Mouse (Mus musculus): ENCODE measurements around the gene Oprd1. TPM values are rescaled to one million over a fixed set of nuclear protein-coding genes. Genes with fewer than 3 reads are reported as not detected.

Gene Oprd1
- polyA plus RNA-seq, 1 experiment from 2014 or later: not detected

- Histone ChIP-seq H3K27me3 (ENCODE audit: insufficient read depth, low read length) (no peaks in the 10 kb centered on the region), H3K36me3 (replicated peaks; ENCODE audit: insufficient read depth, low read length) (no peaks in the 10 kb centered on the region), H3K9ac (replicated peaks) (no peak overlapping the region), H3K4me3 (ENCODE audit: low read depth, low read length) (no peak overlapping the region), H3K9me3 (ENCODE audit: low read length) (no peaks in the 10 kb centered on the region), H3K4me2 (ENCODE audit: low read depth, low read length) (no peak overlapping the region), H3K4me1 (ENCODE audit: insufficient read depth) (no peaks in the 10 kb centered on the region), H3K27ac (ENCODE audit: low read depth) (no peak overlapping the region)
- WGBS (ENCODE audit: insufficient replicate concordance): 67% methylated on average over 16 of the region's 16 CpGs
- TF ChIP-seq EP300 (IDR thresholded peaks at IDR 0.05; ENCODE audit: low read depth): no peak
- no peak for TF ChIP-seq CTCF (IDR thresholded peaks at IDR 0.05; ENCODE audit: low read depth)
- ATAC-seq: no peak
- DNase-seq: no peak
Measured at GRCm38 (mm10) chr4:132166350-132167290, 22.3 kb upstream of the Oprd1 start.

- Histone ChIP-seq H3K9me3 (ENCODE audit: low read length) (no peaks in the 10 kb centered on the region), H3K9ac (replicated peaks) (no peak overlapping the region), H3K27ac (ENCODE audit: low read depth) (no peak overlapping the region), H3K4me1 (ENCODE audit: insufficient read depth) (no peaks in the 10 kb centered on the region), H3K4me2 (ENCODE audit: low read depth, low read length) (no peak overlapping the region), H3K36me3 (replicated peaks; ENCODE audit: insufficient read depth, low read length) (no peaks in the 10 kb centered on the region), H3K27me3 (ENCODE audit: insufficient read depth, low read length) (no peaks in the 10 kb centered on the region), H3K4me3 (ENCODE audit: low read depth, low read length) (no peak overlapping the region)
- WGBS (ENCODE audit: insufficient replicate concordance): 74% methylated on average over 14 of the region's 14 CpGs
- no peak for DNase-seq
- TF ChIP-seq CTCF (IDR thresholded peaks at IDR 0.05; ENCODE audit: low read depth) (no peak), EP300 (IDR thresholded peaks at IDR 0.05; ENCODE audit: low read depth) (no peak)
- no peak for ATAC-seq
Measured at GRCm38 (mm10) chr4:132165691-132166090, 21.4 kb upstream of the Oprd1 start.

- Histone ChIP-seq H3K27ac (ENCODE audit: low read depth) (no peak overlapping the region), H3K27me3 (ENCODE audit: insufficient read depth, low read length) (no peaks in the 10 kb centered on the region), H3K9ac (replicated peaks) (no peak overlapping the region), H3K4me1 (ENCODE audit: insufficient read depth) (no peaks in the 10 kb centered on the region), H3K9me3 (ENCODE audit: low read length) (no peaks in the 10 kb centered on the region), H3K4me3 (ENCODE audit: low read depth, low read length) (no peak overlapping the region), H3K36me3 (replicated peaks; ENCODE audit: insufficient read depth, low read length) (no peaks in the 10 kb centered on the region), H3K4me2 (ENCODE audit: low read depth, low read length) (no peak overlapping the region)
- ATAC-seq (no peak), DNase-seq (no peak)
- TF ChIP-seq EP300 (IDR thresholded peaks at IDR 0.05; ENCODE audit: low read depth) (no peak), CTCF (IDR thresholded peaks at IDR 0.05; ENCODE audit: low read depth) (no peak)
- 66% methylated on average over 12 of the region's 12 CpGs for WGBS (ENCODE audit: insufficient replicate concordance)
Measured at GRCm38 (mm10) chr4:132156941-132157622, 12.8 kb upstream of the Oprd1 start.

- no peak overlapping the region for H3K27ac ChIP-seq (ENCODE audit: low read depth)
- 9% methylated on average over 6 of the region's 6 CpGs for WGBS (ENCODE audit: insufficient replicate concordance)
Measured at GRCm38 (mm10) chr4:132154877-132155670, 10.8 kb upstream of the Oprd1 start.

GRCm38 (mm10) chr4:132151673-132152072 lies 7.4 kb upstream of the Oprd1 start:
- H3K36me3 ChIP-seq (replicated peaks; ENCODE audit: insufficient read depth, low read length): no peaks in the 10 kb centered on the region
- WGBS (ENCODE audit: insufficient replicate concordance): 52% methylated on average over 1 of the region's 1 CpGs
- no peaks in the 10 kb centered on the region for H3K4me1 ChIP-seq (ENCODE audit: insufficient read depth)
- ATAC-seq: peak; percentile 94
- TF ChIP-seq CTCF (IDR thresholded peaks at IDR 0.05; ENCODE audit: low read depth) (no peak), EP300 (IDR thresholded peaks at IDR 0.05; ENCODE audit: low read depth) (no peak)
- H3K4me3 ChIP-seq (ENCODE audit: low read depth, low read length): no peak overlapping the region
- H3K4me2 ChIP-seq (ENCODE audit: low read depth, low read length): no peak overlapping the region
- H3K9me3 ChIP-seq (ENCODE audit: low read length): no peaks in the 10 kb centered on the region
- H3K27ac ChIP-seq (ENCODE audit: low read depth): no peak overlapping the region
- no peak overlapping the region for H3K9ac ChIP-seq (replicated peaks)
- DNase-seq: no peak
- H3K27me3 ChIP-seq (ENCODE audit: insufficient read depth, low read length): no peaks in the 10 kb centered on the region

More at GRCm38 (mm10) chr4:132154877-132155670, 10.8 kb upstream of the Oprd1 start:
- TF ChIP-seq EP300 (IDR thresholded peaks at IDR 0.05; ENCODE audit: low read depth) (no peak), CTCF (IDR thresholded peaks at IDR 0.05; ENCODE audit: low read depth) (no peak)
- H3K4me3 ChIP-seq (ENCODE audit: low read depth, low read length): no peak overlapping the region
- H3K4me1 ChIP-seq (ENCODE audit: insufficient read depth): no peaks in the 10 kb centered on the region
- H3K4me2 ChIP-seq (ENCODE audit: low read depth, low read length): no peak overlapping the region
- DNase-seq (no peak), ATAC-seq (no peak)
- H3K36me3 ChIP-seq (replicated peaks; ENCODE audit: insufficient read depth, low read length): no peaks in the 10 kb centered on the region
- H3K9ac ChIP-seq (replicated peaks): no peak overlapping the region
- H3K9me3 ChIP-seq (ENCODE audit: low read length): no peaks in the 10 kb centered on the region
- H3K27me3 ChIP-seq (ENCODE audit: insufficient read depth, low read length): no peaks in the 10 kb centered on the region
